Mouse (Mus musculus) thymus, postnatal 10 days (tissue): ENCODE data around the gene Ptprcap.

Source experiments
- DNase-seq, 2 experiments: peaks; one replicate each; pipeline ENCODE4 v3.0.0; 2021; ENCODE audit warnings: low spot score in 2 of 2

Gene Ptprcap

DNA sequence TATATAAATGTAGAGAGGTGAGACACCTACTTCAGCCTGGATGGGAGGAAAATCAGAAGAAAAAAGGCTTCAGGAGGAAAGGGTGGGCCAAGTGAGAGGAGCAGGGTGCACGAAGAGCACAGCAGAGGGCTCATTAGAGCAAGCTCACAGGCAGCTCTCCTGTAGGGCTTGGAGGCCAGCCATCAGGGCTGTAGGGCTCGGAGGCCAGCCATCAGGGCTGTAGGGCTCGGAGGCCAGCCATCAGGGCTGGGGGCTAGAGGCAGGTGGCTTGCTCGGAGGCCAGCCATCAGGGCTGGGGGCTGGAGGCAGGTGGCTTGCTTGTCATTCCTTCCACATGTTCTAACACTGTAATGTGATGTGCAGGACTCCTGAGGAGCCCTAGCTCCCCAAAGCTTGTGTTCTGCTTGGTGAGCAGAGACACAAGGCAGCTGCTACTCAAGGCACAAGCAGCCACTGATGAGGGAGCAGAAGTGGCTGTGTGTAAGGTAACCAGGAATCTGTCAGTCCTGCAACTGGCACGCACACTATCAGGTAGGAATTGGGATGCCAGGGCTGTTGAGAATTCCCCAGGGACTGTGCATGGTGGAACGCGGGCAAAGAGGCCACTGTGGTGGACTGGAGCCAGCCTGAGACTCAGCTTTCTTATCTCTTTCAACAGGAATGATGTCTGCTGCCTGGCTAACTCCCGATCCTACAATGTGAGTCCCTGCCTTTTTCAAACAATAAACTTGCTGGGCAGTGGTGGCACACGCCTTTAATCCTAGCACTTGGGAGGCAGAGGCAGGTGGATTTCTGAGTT, 13.5 kb downstream of the Ptprcap start:
- no peak for DNase-seq

GRCm38 (mm10) chr19:4169378-4169784, 16.0 kb downstream of the Ptprcap start:
- peak; percentile 99 for DNase-seq

- peak in 1 of 2 experiments; percentile 52 for DNase-seq
These were observed 16.4 kb downstream of the Ptprcap start for GRCm38 (mm10) chr19:4169810-4170209.

DNA sequence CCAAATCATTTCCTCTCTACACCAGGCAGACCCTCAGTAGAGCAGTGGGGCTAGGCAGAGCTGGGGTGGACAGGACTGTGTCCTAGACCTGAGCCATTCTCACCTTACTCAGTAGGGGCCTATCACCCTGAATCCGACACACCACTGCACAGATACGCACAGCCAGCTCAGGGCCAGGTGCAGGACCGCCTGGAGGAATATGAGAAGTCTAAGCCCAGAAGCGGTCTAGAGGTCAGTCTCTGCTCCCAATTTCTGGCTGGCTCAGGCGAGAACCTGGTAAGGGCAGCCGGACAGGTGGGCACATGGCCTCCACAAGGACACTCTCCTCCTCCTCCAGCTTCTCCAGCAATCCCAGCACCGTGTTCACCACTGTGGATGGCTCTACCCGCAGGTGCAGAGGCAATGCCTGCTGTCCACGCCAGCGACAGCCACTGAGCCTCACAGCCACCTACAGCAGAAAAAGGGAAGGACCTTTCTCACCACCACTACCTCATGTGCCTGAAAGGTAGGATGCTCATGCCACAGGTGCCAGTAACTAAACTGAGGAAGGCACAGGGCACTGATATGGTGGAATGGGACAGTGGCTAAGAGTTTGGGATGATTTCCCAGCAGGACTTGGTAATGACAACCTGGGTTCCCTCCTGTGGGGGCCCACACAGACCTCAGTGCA, 17.5 kb downstream of the Ptprcap start:
- no peak for DNase-seq

DNA sequence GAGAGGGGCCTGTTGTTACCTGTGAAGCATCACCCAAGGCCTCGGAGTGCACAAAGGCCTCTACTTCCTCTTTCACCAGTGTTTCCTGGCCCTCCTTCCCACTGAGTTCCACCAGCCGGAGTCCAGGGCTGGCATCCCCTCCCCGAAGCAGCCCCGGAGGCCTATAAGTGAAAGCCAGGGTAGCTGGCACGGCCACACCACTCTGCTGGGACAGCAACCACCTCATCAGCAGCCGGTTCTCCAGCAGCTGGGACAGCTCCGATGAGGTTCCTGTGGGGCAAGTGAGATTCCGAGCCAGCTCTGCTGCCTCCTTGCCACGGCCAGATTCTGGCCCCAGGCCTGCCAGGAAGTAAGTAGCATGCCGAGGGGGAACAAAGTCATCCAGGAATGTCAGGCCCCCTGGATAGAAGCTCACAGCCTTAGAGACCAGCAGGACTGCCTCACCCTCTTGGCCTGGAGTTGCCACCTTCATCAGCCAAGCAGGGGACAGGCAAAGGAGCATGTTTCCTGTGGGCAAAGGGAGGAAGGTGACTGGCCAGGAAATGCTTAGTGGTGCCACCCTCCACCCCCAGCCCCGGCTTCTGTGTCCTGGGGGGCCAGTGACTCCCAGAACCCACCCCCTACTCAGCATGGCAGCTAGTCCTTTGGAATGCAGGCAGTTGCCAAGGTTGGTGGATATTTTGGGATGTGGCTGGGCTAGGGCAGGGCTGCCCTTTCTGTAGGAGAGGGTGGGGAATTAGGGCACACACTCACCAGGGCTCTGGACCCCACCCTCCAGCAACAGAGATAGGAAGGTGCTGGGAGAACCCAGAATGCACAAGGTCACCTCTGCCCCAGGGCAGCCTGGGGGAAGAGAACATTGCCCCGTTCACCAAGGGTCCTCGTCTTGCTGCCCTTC, 18.2 kb downstream of the Ptprcap start:
- no peak for DNase-seq

DNA sequence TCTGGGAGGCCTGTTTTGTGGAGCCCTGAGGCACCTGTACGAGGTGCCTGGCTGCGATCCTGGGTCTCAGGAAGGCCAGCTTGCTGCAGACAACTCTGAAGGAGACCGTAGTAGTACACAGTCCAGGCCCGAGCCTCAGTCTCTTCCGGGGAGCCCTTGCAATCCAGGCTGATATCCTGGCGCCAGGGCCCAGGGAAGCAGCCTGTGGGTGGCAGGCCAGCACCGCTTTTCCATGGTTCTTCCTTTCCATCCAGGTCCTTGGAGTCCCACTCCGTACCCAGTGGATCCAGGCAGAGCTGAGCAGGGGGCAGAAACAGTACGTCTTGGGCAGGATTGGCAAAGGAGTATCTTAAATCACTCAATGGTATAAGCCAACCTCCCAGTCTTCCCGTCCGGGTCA, 19.5 kb downstream of the Ptprcap start:
- DNase-seq = no peak

DNA sequence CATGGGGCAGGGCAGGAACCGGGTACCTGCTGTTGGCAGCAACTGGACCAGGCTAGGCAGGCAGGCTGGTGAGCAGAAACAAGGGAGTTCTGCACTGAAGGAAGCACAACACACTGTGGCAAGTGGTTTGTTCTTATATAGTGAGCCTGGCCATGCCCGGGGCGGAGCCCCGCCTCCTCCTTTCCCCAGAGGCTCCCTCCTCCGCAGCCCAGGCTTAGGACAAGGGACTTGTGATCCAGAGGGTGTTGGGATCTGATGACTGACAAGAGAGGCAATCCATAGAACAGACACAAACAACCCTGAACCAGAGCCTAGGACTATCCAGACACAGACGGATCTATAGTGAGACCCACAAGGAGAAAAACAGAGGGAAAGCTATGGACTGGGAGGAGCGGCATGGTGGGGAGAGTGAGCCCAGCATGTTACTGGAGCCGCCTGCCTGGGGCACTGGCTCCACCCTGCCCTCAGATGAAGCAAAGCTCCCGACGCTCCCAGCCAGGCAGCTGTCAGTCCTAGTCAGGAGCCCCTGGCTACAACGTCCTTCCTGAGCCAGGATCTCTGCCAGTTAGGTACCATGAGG, 22.1 kb downstream of the Ptprcap start, which contains the start of gene Carns1:
Carns1 (minus strand) TSS at position 112 of the 580 bp plus-strand sequence.
- no peak for DNase-seq

GRCm38 (mm10) chr19:4180411-4180810, 27.0 kb downstream of the Ptprcap start:
- DNase-seq = no peak

- no peak for DNase-seq
These were observed 28.5 kb downstream of the Ptprcap start for GRCm38 (mm10) chr19:4181892-4182291.

- no peak for DNase-seq
These were observed 30.3 kb downstream of the Ptprcap start for GRCm38 (mm10) chr19:4183689-4184088.

DNA sequence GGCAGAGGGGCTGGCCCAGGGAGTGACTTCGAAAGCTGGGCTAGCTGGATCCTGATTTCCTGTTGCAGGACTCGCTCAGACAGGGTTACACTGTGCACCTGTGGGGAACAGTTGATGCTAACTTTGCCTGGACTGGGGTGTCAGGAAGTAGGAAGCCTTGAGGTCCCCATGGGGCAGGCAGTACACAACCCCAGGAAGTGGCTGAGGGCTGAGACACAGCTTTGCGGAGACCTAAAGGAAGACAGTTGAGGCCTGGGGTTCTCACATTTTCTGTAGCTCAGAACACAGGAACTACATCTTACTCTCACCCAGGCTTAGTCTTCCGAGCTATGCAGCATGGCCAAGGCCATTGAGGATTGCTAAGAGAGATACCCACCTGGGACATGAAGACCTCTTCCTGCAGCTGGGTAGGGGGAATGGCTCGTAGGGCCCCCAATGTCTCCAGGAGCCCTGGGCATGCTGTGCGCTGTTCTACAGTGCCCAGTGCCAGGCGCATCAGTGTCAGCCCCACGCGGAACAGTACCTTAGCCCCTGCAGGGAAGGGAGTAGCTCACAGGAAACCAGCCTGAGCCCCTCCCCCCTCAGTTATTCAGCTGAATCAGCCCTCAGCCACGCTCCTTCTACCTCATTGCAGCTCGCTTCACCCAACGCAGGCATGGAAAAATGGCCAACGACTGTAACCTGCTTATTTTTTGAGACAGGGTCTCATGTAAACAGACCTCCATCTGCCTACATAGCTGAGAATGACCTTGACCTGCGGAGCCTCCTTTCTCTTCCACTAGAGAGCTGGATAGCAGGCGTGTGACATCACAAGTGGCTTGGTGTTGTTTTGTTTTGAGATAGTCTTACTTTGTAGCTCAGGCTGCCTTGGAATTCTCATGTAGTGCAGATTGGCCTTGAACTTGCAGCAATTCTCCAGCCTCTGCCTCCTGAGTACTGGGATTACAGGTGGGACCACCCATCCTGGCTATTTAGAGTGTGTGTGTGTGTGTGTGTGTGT, 31.9 kb downstream of the Ptprcap start:
- peak; percentile 84 to 85 for DNase-seq

DNA sequence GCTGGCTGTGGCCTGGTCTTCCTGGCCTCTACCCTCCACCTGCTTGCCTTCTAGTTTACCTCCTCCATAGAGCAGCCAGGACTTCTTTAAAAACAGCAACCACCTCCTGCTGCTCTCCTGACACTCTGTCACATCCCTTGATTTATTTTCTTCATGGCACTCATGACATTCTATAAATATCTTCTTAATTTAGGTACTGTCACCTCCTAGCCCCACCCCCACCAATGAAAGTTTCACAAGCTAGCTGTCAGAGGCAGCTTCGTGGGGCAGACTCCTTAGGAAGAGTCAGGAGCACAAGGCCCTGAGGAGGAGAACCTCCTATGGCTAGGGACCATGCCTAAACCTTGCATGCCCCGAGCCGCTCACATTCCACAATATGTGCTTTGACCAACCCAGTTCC, 33.9 kb downstream of the Ptprcap start:
- DNase-seq = no peak

- DNase-seq = no peak
These were observed 35.7 kb downstream of the Ptprcap start for GRCm38 (mm10) chr19:4189051-4189620.

DNA sequence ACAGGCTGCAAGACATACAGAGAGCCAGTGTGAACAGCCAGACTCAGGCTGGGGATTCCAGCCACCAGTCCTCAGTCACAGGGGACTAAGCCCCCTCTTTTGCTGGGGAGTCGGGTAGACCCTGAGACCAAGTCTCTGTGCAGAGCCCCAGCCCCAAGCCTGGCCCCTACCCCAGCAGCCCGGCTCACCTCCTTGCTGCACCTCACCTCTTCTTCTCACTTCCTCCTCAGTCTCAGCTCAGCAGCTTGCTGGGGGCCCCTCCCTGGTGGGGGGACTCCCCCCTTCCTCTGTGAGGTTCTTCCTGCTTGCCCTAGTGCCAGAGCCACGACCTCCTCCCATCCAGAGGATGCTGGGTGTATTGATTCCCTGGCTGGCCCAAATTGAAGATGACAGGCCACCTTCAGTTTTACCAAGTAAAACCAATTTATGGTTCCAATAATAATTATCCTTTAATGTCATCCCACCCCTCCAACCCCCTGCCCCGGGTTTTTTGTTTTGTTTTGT, 37.5 kb downstream of the Ptprcap start, which contains the start of gene Tbc1d10c:
Tbc1d10c (minus strand) TSS at position 454 of the 504 bp plus-strand sequence.
- peak; percentile 87 to 91 for DNase-seq

DNA sequence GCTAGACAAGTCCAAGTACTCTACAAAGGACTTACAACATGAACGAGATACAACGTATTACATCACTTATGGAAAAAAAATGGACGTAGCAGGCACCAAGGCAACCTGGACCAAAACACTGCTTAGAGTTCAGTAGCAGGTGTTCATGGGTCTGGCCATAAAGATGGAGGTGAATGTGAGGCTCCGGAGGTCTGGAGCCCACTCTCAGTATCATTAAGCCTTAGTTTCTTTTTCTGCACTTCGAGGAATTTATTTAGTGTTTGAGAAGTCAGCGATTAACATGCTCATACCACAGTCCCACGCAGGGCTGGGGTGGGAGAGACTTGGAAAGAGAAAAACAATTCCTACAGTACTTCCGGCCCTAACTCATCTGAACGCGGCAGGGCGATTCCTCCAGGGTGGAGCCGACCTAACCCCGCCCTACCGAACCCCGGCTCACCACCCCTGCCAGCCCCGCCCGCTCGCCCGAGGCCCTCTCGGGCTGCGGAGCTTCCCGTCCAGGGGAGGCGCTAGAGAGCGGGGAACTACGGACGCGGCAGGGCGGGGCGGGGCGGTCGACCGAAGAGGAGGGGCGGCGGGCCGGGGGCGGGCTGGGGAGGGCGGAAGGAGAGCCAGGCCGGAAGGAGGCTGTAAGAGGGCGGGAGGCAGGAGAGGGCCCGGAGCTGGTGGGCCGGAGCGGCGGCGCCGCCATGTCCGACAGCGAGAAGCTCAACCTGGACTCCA, 38.3 kb downstream of the Ptprcap start, which contains the start of gene Ppp1ca:
Ppp1ca (plus strand) TSS at position 538 of the 723 bp plus-strand sequence.
- DNase-seq = peak; percentile 96 to 100

GRCm38 (mm10) chr19:4192251-4192985, 39.0 kb downstream of the Ptprcap start:
- no peak for DNase-seq

DNA sequence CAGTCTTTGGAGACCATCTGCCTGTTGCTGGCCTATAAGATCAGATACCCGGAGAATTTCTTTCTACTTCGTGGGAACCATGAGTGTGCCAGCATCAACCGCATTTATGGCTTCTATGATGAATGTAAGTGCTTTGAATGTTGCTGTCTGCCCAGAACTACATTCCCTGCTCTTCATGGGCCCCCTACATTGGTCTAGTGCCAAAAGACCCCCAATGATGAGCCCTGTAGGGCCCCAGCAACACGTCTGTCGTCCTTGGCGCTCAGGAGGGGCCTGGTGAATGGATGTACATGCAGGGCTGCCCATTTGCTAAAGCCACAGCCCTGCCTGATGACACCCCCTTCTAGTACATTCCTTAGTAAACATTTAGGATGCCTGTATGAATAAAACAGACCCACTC, 39.7 kb downstream of the Ptprcap start:
- no peak for DNase-seq

GRCm38 (mm10) chr19:4194021-4194724, 40.8 kb downstream of the Ptprcap start:
- no peak for DNase-seq
